Mouse (Mus musculus): ENCODE measurements at regions not wholly inside any gene's neighbourhood (a gene's known extent, or its start where the extent isn't known, plus 50 kb on each side); places are given as distances from the start of the nearest gene placed in this dataset.

- H3K36me3 ChIP-seq (ENCODE audit: control insufficient read depth, insufficient read depth, low read length, poor library complexity, severe bottlenecking): no peaks in the 10 kb centered on the region
- no peak for TF ChIP-seq MAFK (IDR thresholded peaks at IDR 0.05; ENCODE audit: insufficient read depth, low read depth, low read length)
- TF ChIP-seq HCFC1 (IDR thresholded peaks at IDR 0.05; ENCODE audit: borderline replicate concordance, insufficient read depth, low read length): no peak
- no peak for TF ChIP-seq CHD2 (IDR thresholded peaks at IDR 0.05; ENCODE audit: low read depth, low read length)
- TF ChIP-seq ZNF384 (IDR thresholded peaks at IDR 0.05; ENCODE audit: low read depth, low read length): no peak
- TF ChIP-seq ZC3H11A (IDR thresholded peaks at IDR 0.05; ENCODE audit: borderline replicate concordance, low read depth, low read length): no peak
- H3K4me1 ChIP-seq (ENCODE audit: control insufficient read depth in 2 of 2, insufficient read depth in 2 of 2, low read length in 2 of 2, poor library complexity in 1 of 2): peaks cover 3% of the 10 kb centered on the region in 2 experiments; a peak in 1 of 4 replicates
- DNase-seq (ENCODE audit: low read depth, low spot score): no peak
- no peak overlapping the region for H3K9ac ChIP-seq (ENCODE audit: insufficient read depth, low read depth, low read length, poor library complexity, severe bottlenecking)
- in situ Hi-C loops (cut with MboI; ENCODE audit: low sequenced_read_pairs in 2 of 2, unreplicated experiment in 2 of 2): no loop called here
- no peak overlapping the region for H3K4me3 ChIP-seq (ENCODE audit: insufficient read depth in 1 of 2, low read depth in 1 of 2, low read length in 2 of 2, poor library complexity in 1 of 2, severe bottlenecking in 1 of 2)
- no peaks in the 10 kb centered on the region for H3K9me3 ChIP-seq (ENCODE audit: control insufficient read depth, insufficient read depth, low read depth, low read length)
- H3K27ac ChIP-seq (ENCODE audit: insufficient read depth, low read depth, low read length, poor library complexity, severe bottlenecking): no peak overlapping the region
Observed at GRCm38 (mm10) chr9:49946857-49947256, 148.1 kb upstream of the Ncam1 start.

DNA sequence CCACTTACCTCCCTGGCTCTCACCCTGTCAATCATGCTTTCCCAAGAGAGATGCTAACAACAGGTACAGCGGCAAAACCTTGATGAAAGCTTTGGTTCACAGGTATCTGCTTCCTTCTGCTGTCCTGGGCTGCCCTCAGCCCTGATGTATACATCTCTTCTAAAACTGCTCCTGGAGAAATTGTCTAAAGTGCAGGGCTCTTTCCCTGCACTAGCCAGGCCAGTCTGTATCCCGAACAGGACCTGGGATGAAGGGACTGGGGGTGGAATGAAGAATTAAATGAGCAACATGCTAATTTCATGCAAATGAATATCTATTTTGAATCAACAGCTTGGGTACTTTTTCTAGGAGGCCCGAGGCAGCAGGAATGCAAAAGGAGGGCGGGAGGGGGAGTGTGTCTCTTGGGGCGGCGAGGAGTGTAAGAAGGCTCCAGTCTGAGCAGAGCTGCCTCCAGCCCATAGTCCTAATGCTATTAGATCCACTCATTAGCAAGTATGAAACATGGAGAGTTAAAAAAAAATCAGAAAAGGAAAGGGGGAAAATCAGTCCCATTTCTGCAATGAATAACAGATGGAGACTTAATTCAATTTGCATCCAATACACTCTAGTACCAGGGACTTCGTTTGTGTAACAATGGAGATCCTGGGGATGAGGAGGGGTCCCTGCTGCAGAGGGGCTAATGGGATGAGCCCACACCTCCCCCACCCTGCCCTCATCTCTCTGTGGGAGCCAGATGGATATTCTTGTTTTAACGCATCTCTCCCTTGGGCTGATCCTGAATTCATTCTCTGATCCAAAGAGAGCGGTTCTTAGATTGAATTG, 137.0 kb upstream of the Ncam1 start:
- Histone ChIP-seq H3K27ac (ENCODE audit: insufficient read depth, low read depth, low read length, poor library complexity, severe bottlenecking) (peak overlapping the region; percentile 34; the same call in 1 of the 2 replicates), H3K4me3 (ENCODE audit: insufficient read depth in 1 of 2, low read depth in 1 of 2, low read length in 2 of 2, poor library complexity in 1 of 2, severe bottlenecking in 1 of 2) (no peak overlapping the region), H3K36me3 (ENCODE audit: control insufficient read depth, insufficient read depth, low read length, poor library complexity, severe bottlenecking) (no peaks in the 10 kb centered on the region), H3K9ac (ENCODE audit: insufficient read depth, low read depth, low read length, poor library complexity, severe bottlenecking) (no peak overlapping the region), H3K4me1 (ENCODE audit: control insufficient read depth in 2 of 2, insufficient read depth in 2 of 2, low read length in 2 of 2, poor library complexity in 1 of 2) (peaks cover 6 to 26% of the 10 kb centered on the region in 2 experiments), H3K9me3 (ENCODE audit: control insufficient read depth, insufficient read depth, low read depth, low read length) (no peaks in the 10 kb centered on the region)
- TF ChIP-seq HCFC1 (IDR thresholded peaks at IDR 0.05; ENCODE audit: borderline replicate concordance, insufficient read depth, low read length) (no peak), ZC3H11A (IDR thresholded peaks at IDR 0.05; ENCODE audit: borderline replicate concordance, low read depth, low read length) (no peak), CHD2 (IDR thresholded peaks at IDR 0.05; ENCODE audit: low read depth, low read length) (no peak)
- DNase-seq (ENCODE audit: low read depth, low spot score): no peak
- in situ Hi-C loops (cut with MboI; ENCODE audit: low sequenced_read_pairs in 2 of 2, unreplicated experiment in 2 of 2): no loop called here

GRCm38 (mm10) chr9:49928041-49928656, 129.4 kb upstream of the Ncam1 start:
- no peaks in the 10 kb centered on the region for H3K9me3 ChIP-seq (ENCODE audit: control insufficient read depth, insufficient read depth, low read depth, low read length)
- H3K4me3 ChIP-seq (ENCODE audit: insufficient read depth in 1 of 2, low read depth in 1 of 2, low read length in 2 of 2, poor library complexity in 1 of 2, severe bottlenecking in 1 of 2): no peak overlapping the region
- TF ChIP-seq MAFK (IDR thresholded peaks at IDR 0.05; ENCODE audit: insufficient read depth, low read depth, low read length) (no peak), CHD2 (IDR thresholded peaks at IDR 0.05; ENCODE audit: low read depth, low read length) (no peak), HCFC1 (IDR thresholded peaks at IDR 0.05; ENCODE audit: borderline replicate concordance, insufficient read depth, low read length) (no peak), ZNF384 (IDR thresholded peaks at IDR 0.05; ENCODE audit: low read depth, low read length) (no peak), ZC3H11A (IDR thresholded peaks at IDR 0.05; ENCODE audit: borderline replicate concordance, low read depth, low read length) (no peak)
- no peak overlapping the region for H3K27ac ChIP-seq (ENCODE audit: insufficient read depth, low read depth, low read length, poor library complexity, severe bottlenecking)
- H3K9ac ChIP-seq (ENCODE audit: insufficient read depth, low read depth, low read length, poor library complexity, severe bottlenecking): no peak overlapping the region
- H3K4me1 ChIP-seq (ENCODE audit: control insufficient read depth in 2 of 2, insufficient read depth in 2 of 2, low read length in 2 of 2, poor library complexity in 1 of 2): peaks cover 8 to 17% of the 10 kb centered on the region in 2 experiments
- in situ Hi-C loops (cut with MboI; ENCODE audit: low sequenced_read_pairs in 2 of 2, unreplicated experiment in 2 of 2): no loop called here
- no peaks in the 10 kb centered on the region for H3K36me3 ChIP-seq (ENCODE audit: control insufficient read depth, insufficient read depth, low read length, poor library complexity, severe bottlenecking)
- DNase-seq (ENCODE audit: low read depth, low spot score): no peak

- in situ Hi-C loops (cut with MboI; ENCODE audit: low sequenced_read_pairs in 2 of 2, unreplicated experiment in 2 of 2): no loop called here
- no peak for DNase-seq (ENCODE audit: low read depth, low spot score)
- Histone ChIP-seq H3K9ac (ENCODE audit: insufficient read depth, low read depth, low read length, poor library complexity, severe bottlenecking) (no peak overlapping the region), H3K27ac (ENCODE audit: insufficient read depth, low read depth, low read length, poor library complexity, severe bottlenecking) (no peak overlapping the region), H3K36me3 (ENCODE audit: control insufficient read depth, insufficient read depth, low read length, poor library complexity, severe bottlenecking) (no peaks in the 10 kb centered on the region), H3K9me3 (ENCODE audit: control insufficient read depth, insufficient read depth, low read depth, low read length) (no peaks in the 10 kb centered on the region), H3K4me1 (ENCODE audit: control insufficient read depth in 2 of 2, insufficient read depth in 2 of 2, low read length in 2 of 2, poor library complexity in 1 of 2) (peaks cover 7 to 24% of the 10 kb centered on the region in 2 experiments), H3K4me3 (ENCODE audit: insufficient read depth in 1 of 2, low read depth in 1 of 2, low read length in 2 of 2, poor library complexity in 1 of 2, severe bottlenecking in 1 of 2) (no peak overlapping the region)
- TF ChIP-seq ZC3H11A (IDR thresholded peaks at IDR 0.05; ENCODE audit: borderline replicate concordance, low read depth, low read length) (no peak), HCFC1 (IDR thresholded peaks at IDR 0.05; ENCODE audit: borderline replicate concordance, insufficient read depth, low read length) (no peak), CHD2 (IDR thresholded peaks at IDR 0.05; ENCODE audit: low read depth, low read length) (no peak), ZNF384 (IDR thresholded peaks at IDR 0.05; ENCODE audit: low read depth, low read length) (no peak), MAFK (IDR thresholded peaks at IDR 0.05; ENCODE audit: insufficient read depth, low read depth, low read length) (no peak)
Observed at GRCm38 (mm10) chr9:49927281-49927680, 128.6 kb upstream of the Ncam1 start.
